Mouse (Mus musculus) neural tube, embryonic 14.5 days (tissue): Measurements from ENCODE around the gene Mak. TPM values are rescaled to one million over a fixed set of nuclear protein-coding genes. Genes with fewer than 3 reads are reported as not detected.

ENCODE experiments used
- ATAC-seq: fragments of 200-750 bp; cut with Nextera tagmentation; 2 replicates; pipeline ENCODE4 v1.8.0; 2017; ENCODE audit warnings: low read depth, mild to moderate bottlenecking, moderate TSS enrichment, moderate library complexity
- H3K27ac ChIP-seq: fragments of 300-500 bp; sonication (generic); 2 replicates; pipeline ENCODE4 v1.5.1; 2014; ENCODE audit warnings: low read depth, mild to moderate bottlenecking, control low read depth, low read length, moderate library complexity, mixed read lengths
- H3K27me3 ChIP-seq: fragments of 300-500 bp; sonication (generic); 2 replicates; pipeline ENCODE4 v1.6.1; 2014; ENCODE audit warnings: low read length; ENCODE audit not compliant: control insufficient read depth, insufficient read depth
- H3K36me3 ChIP-seq: fragments of 300-500 bp; sonication (generic); 2 replicates; pipeline ENCODE4 v1.6.1; 2014; ENCODE audit warnings: low read length, mixed read lengths; ENCODE audit not compliant: control insufficient read depth, insufficient read depth
- H3K4me1 ChIP-seq: fragments of 300-500 bp; sonication (generic); 2 replicates; pipeline ENCODE4 v1.6.1; 2014; ENCODE audit warnings: low read length; ENCODE audit not compliant: control insufficient read depth, insufficient read depth
- H3K4me2 ChIP-seq: fragments of 300-500 bp; sonication (generic); 2 replicates; pipeline ENCODE4 v1.6.1; 2014; ENCODE audit warnings: mild to moderate bottlenecking, low read depth, low read length, control low read depth
- H3K4me3 ChIP-seq: fragments of 300-500 bp; sonication (generic); 2 replicates; pipeline ENCODE4 v1.5.1; 2014; ENCODE audit warnings: low read depth, low read length, control low read depth, mixed read lengths
- H3K9ac ChIP-seq: fragments of 300-500 bp; sonication (generic); replicated peaks from 2 replicates; pipeline ENCODE4 v1.6.1; 2014; ENCODE audit warnings: low read depth, mild to moderate bottlenecking, control low read depth, low read length, mixed read lengths
- H3K9me3 ChIP-seq: fragments of 300-500 bp; sonication (generic); 2 replicates; pipeline ENCODE4 v1.6.1; 2016; ENCODE audit warnings: low read length; ENCODE audit not compliant: control insufficient read depth
- WGBS: fragments of 180-500 bp; shearing (Covaris S2); extraction: QIAGEN DNeasy Blood & Tissue Kit; methylation state at CpG from one replicate; pipeline ENCODE4 v1.1.7; 2014; 5-methylcytosine and 5-hydroxymethylcytosine counted together
- polyA plus RNA-seq: library from polyadenylated mRNA; unstranded; fragments of >200 nt; fragmentation: Nextera tagmentation; extraction: Ambion mirVana; gene quantifications from 2 replicates; pipeline ENCODE4 v1.2.1, GENCODE M21; 2014

The Mak gene
- polyA plus RNA-seq, 1 experiment from 2014 or later = 0.83 TPM

GRCm38 (mm10) chr13:41079859-41080258 is 353 bp upstream of the Mak start:
- no peaks in the 10 kb centered on the region for H3K36me3 ChIP-seq
- ATAC-seq = no peak
- no peaks in the 10 kb centered on the region for H3K9me3 ChIP-seq
- H3K27me3 ChIP-seq = no peaks in the 10 kb centered on the region
- H3K4me3 ChIP-seq = peak overlapping the region; percentile 44; the same call in 1 of the 2 replicates
- H3K4me2 ChIP-seq = peak overlapping the region; percentile 72; the same call in 1 of the 2 replicates
- WGBS = 61% methylated on average over 5 of the region's 5 CpGs
- H3K4me1 ChIP-seq = no peaks in the 10 kb centered on the region
- H3K9ac ChIP-seq = no peak overlapping the region
- H3K27ac ChIP-seq = no peak overlapping the region

GRCm38 (mm10) chr13:41078690-41079420 is 651 bp downstream of the Mak start:
- H3K27me3 ChIP-seq = no peaks in the 10 kb centered on the region
- peak overlapping the region; percentile 0 for H3K9ac ChIP-seq
- 6% methylated on average over 24 of the region's 24 CpGs for WGBS
- no peaks in the 10 kb centered on the region for H3K9me3 ChIP-seq
- no peaks in the 10 kb centered on the region for H3K4me1 ChIP-seq
- no peaks in the 10 kb centered on the region for H3K36me3 ChIP-seq
- peak; percentile 70; the same call in 1 of the 2 replicates for ATAC-seq
- no peak overlapping the region for H3K27ac ChIP-seq
- H3K4me3 ChIP-seq = peak overlapping the region; percentile 44
- peak overlapping the region; percentile 72 for H3K4me2 ChIP-seq

- H3K9ac ChIP-seq = no peak overlapping the region
- no peak overlapping the region for H3K4me3 ChIP-seq
- no peak for ATAC-seq
- H3K36me3 ChIP-seq = no peaks in the 10 kb centered on the region
- H3K4me2 ChIP-seq = no peak overlapping the region
- no peaks in the 10 kb centered on the region for H3K27me3 ChIP-seq
- no peak overlapping the region for H3K27ac ChIP-seq
- H3K4me1 ChIP-seq = no peaks in the 10 kb centered on the region
- H3K9me3 ChIP-seq = no peaks in the 10 kb centered on the region
- WGBS = 75% methylated on average over 9 of the region's 9 CpGs
Measured at GRCm38 (mm10) chr13:41077921-41078320, 1.6 kb downstream of the Mak start.

GRCm38 (mm10) chr13:41073819-41074218 is 5.7 kb downstream of the Mak start:
- 91% methylated on average over 5 of the region's 5 CpGs for WGBS
- Histone ChIP-seq H3K9ac (no peak overlapping the region), H3K4me2 (no peak overlapping the region), H3K27ac (no peak overlapping the region), H3K9me3 (no peaks in the 10 kb centered on the region), H3K36me3 (no peaks in the 10 kb centered on the region), H3K4me3 (no peak overlapping the region), H3K4me1 (no peaks in the 10 kb centered on the region), H3K27me3 (no peaks in the 10 kb centered on the region)
- no peak for ATAC-seq

- Histone ChIP-seq H3K27me3 (no peaks in the 10 kb centered on the region), H3K9ac (no peak overlapping the region), H3K36me3 (no peaks in the 10 kb centered on the region), H3K4me3 (no peak overlapping the region), H3K4me2 (no peak overlapping the region), H3K27ac (no peak overlapping the region), H3K9me3 (no peaks in the 10 kb centered on the region), H3K4me1 (no peaks in the 10 kb centered on the region)
- WGBS = 91% methylated on average over 11 of the region's 11 CpGs
- ATAC-seq = no peak
Measured at GRCm38 (mm10) chr13:41071617-41072016, 7.9 kb downstream of the Mak start.

GRCm38 (mm10) chr13:41067618-41068017 is 11.9 kb downstream of the Mak start:
- Histone ChIP-seq H3K9ac (no peak overlapping the region), H3K4me1 (no peaks in the 10 kb centered on the region), H3K4me3 (no peak overlapping the region), H3K36me3 (no peaks in the 10 kb centered on the region), H3K27me3 (no peaks in the 10 kb centered on the region), H3K27ac (no peak overlapping the region), H3K9me3 (no peaks in the 10 kb centered on the region), H3K4me2 (no peak overlapping the region)
- ATAC-seq = no peak
- 93% methylated on average over 4 of the region's 4 CpGs for WGBS

- Histone ChIP-seq H3K27ac (no peak overlapping the region), H3K4me3 (no peak overlapping the region), H3K27me3 (no peaks in the 10 kb centered on the region), H3K9ac (no peak overlapping the region), H3K36me3 (no peaks in the 10 kb centered on the region), H3K4me1 (no peaks in the 10 kb centered on the region), H3K9me3 (no peaks in the 10 kb centered on the region), H3K4me2 (no peak overlapping the region)
- ATAC-seq = no peak
- 64% methylated on average over 5 of the region's 5 CpGs for WGBS
Measured at GRCm38 (mm10) chr13:41051965-41052364, 27.5 kb downstream of the Mak start.

GRCm38 (mm10) chr13:41047280-41047679 is 32.2 kb downstream of the Mak start:
- no peaks in the 10 kb centered on the region for H3K9me3 ChIP-seq
- no peaks in the 10 kb centered on the region for H3K27me3 ChIP-seq
- H3K36me3 ChIP-seq = no peaks in the 10 kb centered on the region
- no peak overlapping the region for H3K4me3 ChIP-seq
- H3K4me1 ChIP-seq = no peaks in the 10 kb centered on the region
- 85% methylated on average over 6 of the region's 6 CpGs for WGBS
- no peak overlapping the region for H3K9ac ChIP-seq
- no peak overlapping the region for H3K4me2 ChIP-seq
- ATAC-seq = no peak
- H3K27ac ChIP-seq = no peak overlapping the region

GRCm38 (mm10) chr13:41045901-41046300 is 33.6 kb downstream of the Mak start:
- H3K4me1 ChIP-seq = no peaks in the 10 kb centered on the region
- H3K9ac ChIP-seq = no peak overlapping the region
- no peaks in the 10 kb centered on the region for H3K36me3 ChIP-seq
- WGBS = 91% methylated on average over 8 of the region's 8 CpGs
- ATAC-seq = no peak
- no peaks in the 10 kb centered on the region for H3K9me3 ChIP-seq
- H3K27ac ChIP-seq = no peak overlapping the region
- H3K4me2 ChIP-seq = no peak overlapping the region
- no peak overlapping the region for H3K4me3 ChIP-seq
- no peaks in the 10 kb centered on the region for H3K27me3 ChIP-seq
